Mouse (Mus musculus): ENCODE data around the gene Gapt. TPM values are rescaled to one million over a fixed set of nuclear protein-coding genes. Genes with fewer than 3 reads are reported as not detected.
A peak's percentile ranks its signal among the peaks of the same experiment; 100 is the strongest.
"Not testable (repeated sequence)": the region's sequence is repeated elsewhere in the genome, so short reads cannot be mapped to it uniquely, and the experiment has no call there.

Gapt gene
- total RNA-seq (2021): not detected
- long read RNA-seq: 0 reads

DNA sequence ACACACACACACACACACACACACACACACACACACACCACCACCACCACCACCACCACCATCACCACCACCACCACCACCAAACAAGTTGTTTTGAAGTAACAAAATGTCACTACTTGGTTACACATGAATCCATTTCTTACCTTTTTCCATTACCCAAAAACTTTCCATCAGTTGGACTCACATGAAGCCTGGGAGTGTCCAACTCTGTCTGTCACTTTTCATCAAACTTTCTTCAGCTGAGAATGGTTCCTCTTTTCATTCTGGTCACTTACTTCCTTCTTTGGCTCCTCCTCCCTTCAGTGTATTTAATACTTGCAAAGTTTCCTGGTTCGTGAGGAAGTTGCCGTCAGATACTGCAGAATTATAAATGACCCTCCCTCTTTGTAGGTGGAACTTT is at the start of gene Gapt:
Gapt (minus strand) TSS at position 259 of the 400 bp plus-strand sequence.
- DNase-seq (ENCODE audit: low spot score in 2 of 2): no peak

DNA sequence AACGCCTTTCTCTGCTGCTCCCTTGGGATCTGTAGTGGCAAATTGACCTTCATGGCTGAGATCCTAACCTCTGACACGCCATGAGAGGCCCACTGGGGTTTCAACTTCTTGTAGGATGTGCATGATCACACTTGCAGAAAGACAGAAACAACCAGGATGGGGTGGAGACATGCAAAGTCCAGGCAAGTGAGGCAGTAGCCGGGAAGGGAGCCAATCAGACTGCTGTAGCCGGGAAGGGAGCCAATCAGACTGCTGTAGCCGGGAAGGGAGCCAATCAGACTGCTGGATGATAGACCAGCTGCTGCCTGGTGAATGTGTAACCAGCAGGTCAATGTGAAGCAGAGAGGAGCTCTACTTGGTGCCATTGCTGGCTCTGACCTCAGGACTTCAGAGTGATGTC is 49.2 kb upstream of the Gapt start:
- DNase-seq (ENCODE audit: low spot score in 2 of 2): peak in 1 of 2 experiments; percentile 28

DNA sequence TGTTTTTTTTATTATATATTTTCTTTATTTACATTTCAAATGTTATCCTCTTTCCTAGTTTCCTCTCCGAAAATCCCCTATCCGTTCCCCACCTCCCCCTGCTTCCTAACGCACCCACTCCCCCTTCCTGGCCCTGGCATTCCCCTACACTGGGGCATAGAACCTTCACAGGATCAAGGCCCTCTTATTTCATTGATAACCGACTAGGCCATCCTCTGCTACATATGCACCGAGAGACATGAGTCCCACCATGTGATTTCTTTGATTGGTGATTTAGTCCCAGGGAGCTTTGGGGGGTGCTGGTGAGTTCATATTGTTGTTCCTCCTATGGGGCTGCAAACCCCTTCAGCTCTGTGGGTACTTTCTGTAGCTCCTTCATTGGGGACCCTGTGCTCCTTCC is 47.7 kb upstream of the Gapt start:
- DNase-seq (ENCODE audit: low spot score in 2 of 2): not testable (repeated sequence)

DNA sequence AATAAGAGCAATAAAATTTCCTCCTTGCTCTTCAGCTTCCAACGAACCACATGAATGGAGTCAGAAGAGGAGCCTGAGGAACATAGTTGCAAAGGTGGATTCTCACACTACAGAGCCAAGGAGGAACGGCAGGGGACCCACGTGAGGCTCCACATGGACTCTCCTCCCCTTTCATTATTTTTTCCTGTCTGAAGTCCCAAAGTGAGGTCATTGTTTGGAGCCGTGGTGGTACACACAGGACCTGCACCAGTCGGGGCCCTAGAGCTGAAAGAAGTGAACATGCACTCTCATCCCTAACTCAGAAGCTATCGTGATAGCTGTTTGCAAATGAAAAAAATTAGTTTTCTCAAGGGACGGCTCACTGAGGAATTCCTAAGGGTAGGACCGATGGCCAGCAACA is 47.1 kb upstream of the Gapt start:
- no peak for DNase-seq (ENCODE audit: low spot score in 2 of 2)

DNA sequence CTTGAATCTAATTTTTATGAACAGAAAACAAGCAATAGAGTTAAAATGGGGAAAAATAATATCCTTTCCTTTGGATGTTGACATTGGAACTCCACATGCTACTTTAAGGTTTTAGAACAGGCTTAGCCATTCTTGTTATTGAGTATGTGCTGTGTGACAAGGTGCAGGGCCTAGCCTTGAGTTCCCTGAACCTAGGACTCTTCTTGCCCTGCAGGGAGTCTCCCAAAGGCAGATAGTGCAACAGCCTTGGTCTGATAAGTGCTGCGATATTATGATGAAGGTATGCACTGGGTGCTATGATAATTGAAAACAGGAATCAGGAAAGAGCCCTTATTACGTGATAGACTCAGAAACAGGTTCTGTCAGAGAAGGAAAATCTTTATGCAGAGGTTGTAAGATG is 44.9 kb upstream of the Gapt start:
- DNase-seq (ENCODE audit: low spot score in 2 of 2): no peak

DNA sequence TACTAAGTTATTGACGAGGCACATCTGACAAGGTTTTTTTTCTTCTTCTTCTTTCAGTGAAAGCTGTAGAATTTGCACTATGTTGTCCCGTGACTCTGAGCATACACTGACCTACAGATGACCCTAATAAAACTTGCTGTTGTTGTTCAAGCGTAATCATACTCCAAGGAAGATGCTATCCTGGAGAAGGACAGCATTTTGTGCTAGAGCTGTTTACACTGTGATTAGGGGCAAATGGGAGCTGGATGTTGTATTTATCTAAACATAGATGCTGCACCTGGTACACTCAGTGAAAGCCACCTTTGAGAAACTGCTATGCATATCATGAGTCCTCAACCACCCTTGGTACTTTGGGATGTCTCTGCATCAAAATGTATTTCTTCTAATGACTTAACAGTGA is 44.4 kb upstream of the Gapt start:
- DNase-seq (ENCODE audit: low spot score in 2 of 2): no peak

DNA sequence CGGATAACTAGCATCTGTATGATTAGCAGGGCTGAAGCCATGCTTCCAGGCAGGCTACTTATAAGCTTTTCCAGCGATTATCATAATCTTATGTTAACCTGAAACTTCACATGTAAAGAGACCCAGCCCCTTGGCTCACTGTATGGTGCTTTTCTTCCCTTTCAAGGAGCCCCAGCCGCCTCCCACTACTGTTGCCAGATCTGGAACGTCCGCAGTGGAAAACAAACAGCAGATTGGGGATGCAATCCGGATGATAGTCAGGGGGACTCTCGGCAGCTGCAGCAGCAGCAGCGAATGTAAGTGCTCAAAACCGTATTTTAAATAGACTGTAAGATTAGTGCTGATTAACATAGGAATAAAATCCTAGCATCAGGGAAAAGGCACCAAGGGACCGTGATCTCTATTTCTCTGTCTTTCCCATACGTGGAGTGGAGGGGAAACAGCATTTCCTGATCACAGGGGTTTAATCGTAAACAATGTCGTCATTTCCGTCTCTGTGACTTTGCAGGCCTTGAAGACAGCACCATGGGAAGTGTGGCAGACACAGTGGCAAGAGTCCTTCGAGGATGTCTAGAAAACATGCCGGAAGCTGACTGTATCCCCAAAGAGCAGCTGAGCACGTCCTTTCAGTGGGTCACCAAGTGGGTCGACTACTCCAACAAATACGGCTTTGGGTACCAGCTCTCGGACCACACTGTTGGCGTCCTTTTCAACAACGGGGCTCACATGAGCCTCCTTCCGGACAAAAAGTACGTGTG is 41.7 kb upstream of the Gapt start:
- peak in 1 of 2 experiments; percentile 24 for DNase-seq (ENCODE audit: low spot score in 2 of 2)

DNA sequence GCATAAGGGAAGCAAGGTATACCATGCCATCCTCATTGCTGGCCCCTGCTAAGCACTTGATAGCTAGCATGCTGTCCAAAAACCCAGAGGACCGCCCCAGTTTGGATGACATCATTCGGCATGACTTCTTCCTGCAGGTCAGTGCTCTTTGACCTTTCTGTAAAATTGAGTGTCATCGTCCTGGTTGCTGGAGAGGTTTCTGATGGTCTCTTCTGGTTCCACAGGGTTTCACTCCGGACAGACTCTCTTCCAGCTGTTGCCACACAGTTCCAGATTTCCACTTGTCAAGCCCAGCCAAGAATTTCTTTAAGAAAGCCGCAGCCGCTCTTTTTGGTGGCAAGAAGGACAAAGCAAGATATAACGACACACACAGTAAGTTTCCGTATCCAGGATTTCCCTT is 40.8 kb upstream of the Gapt start:
- DNase-seq (ENCODE audit: low spot score in 2 of 2): no peak

DNA sequence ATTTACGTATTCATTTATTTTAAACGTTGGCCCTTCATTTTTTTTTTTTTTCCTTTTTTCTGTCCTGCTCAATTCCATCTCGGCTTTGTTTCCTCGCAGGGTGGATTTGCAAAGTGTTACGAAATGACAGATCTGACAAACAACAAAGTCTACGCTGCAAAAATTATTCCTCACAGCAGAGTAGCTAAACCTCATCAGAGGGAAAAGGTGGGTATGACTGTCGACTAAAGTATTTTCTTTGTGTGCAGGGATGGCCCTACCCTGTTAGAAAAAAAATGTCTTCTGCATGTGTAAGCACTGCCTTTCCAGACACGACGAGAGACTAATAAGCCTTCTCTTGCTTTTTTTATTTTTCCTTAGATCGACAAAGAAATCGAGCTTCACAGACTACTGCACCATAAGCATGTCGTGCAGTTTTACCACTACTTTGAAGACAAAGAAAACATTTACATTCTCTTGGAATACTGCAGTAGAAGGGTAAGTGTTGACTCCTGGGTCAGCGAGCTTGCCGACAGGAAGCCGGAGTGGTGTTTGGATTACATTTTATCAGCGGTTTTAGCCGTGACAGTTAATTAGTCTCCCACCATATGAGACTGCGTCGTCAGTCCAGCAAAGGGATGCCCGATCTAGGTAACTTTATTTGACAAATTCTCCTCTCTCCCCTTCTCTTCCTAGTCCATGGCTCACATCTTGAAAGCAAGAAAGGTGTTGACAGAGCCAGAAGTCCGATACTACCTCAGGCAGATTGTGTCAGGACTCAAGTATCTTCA is 39.1 kb upstream of the Gapt start:
- DNase-seq (ENCODE audit: low spot score in 2 of 2): peak in 1 of 2 experiments; percentile 32

DNA sequence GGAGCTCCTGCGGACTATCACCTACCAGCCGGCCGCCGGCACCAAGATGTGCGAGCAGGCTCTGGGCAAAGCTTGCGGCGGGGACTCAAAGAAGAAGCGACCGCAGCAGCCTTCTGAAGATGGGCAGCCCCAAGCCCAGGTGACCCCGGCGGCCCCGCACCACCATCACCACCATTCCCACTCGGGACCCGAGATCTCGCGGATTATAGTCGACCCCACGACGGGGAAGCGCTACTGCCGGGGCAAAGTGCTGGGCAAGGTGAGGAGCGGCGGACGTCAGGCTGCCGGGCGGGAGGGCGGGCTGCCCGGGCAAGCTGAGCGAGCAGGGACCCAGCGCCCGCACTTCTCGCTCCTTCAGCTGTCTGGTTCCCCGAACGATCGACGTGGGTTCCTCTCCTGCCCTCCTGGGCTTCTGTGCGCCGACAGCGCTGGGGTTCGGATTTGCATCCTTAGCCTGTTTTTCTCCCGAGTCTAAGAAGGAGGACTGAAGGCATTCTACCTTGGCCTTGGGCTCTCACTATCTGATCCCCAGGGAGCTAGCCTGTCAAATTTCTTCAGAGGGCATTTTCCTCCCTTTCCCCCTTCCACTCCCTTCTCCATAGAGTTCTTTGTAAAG is 38.3 kb upstream of the Gapt start:
- peak in 1 of 2 experiments; percentile 36 for DNase-seq (ENCODE audit: low spot score in 2 of 2)

DNA sequence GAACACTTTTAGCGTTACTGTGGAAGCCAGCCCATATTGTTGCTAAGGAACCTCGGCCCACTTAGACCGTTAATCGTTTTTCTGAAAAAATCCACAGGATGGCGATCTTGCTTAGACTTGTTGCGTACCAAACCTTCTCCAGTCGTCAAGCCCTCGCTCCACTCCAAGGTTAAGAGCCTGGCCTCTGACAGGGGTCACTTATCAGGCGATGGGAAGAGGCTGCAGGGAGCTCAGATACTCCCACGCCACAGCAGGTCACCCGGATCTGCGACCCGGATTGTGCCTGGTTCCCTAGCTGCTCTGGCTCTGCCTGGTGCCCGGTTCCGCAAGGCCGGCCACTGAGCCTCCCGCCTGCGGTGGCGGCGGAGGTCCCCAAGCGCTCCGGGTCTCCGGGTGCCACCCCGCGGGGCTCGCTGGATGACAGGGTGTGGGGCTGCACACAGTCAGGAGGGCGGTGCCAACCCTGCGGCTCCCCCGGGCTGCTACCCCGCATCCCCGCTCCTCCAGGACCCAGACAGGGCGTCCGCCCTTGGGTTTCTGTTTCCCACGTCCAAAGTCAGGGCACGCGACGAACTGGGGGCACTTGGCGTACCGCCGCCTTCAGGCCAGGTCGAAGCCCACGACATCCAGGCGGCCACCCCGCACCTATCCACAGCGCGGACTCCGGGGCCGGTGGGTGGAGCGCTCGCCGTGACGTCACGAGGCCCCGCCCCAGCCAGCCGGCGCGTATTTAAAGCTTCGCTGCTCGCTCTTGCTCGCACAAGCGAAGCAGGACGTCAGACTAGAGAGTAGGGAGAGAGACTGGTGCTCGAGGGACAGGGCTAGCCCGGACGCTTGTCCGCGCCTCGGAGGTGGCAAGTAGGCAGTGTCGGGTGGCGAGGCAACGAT is 37.5 kb upstream of the Gapt start, which contains the start of gene Plk2:
Plk2 (plus strand) TSS at position 756 of the 888 bp plus-strand sequence.
- peak; percentile 94 to 97 for DNase-seq (ENCODE audit: low spot score in 2 of 2)

DNA sequence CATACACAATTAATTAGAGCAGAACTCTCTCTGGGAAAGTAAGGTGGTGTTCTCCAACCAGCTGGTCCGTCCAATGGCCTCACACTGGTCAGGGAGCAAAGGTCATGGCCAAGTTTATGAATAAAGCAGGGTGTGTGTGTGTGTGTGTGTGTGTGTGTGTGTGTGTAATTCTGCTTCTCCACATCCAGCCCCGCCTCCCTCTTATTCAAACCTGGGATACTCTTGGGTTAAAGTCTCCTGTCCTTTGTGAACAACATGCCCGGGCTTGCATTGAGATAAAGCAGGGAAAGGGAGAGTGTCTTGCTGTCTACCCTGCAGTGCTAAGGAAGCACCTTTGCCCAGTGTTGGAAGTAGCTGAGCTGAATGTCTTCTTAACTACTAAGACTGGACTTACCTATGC is 35.6 kb upstream of the Gapt start:
- DNase-seq (ENCODE audit: low spot score in 2 of 2): no peak

DNA sequence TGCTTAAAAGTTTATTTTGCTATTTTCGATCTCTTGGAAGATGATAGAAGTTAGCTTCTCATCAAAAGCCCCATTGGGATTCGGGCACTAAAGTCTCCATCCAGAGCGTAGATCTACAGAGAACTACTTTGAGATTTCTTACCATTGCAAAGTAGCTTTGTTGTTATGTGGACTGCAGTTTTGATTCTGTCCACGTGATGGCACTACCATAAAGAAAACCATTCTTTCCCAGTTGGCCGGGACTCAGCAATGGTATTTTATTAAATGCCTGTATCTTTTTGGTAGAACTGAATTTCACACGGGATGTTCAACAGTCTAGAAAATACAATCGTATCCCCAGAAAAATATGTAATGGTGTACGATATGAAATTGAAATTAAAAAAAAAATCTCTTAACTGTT is 35.2 kb upstream of the Gapt start:
- peak in 1 of 2 experiments; percentile 92 for DNase-seq (ENCODE audit: low spot score in 2 of 2)

DNA sequence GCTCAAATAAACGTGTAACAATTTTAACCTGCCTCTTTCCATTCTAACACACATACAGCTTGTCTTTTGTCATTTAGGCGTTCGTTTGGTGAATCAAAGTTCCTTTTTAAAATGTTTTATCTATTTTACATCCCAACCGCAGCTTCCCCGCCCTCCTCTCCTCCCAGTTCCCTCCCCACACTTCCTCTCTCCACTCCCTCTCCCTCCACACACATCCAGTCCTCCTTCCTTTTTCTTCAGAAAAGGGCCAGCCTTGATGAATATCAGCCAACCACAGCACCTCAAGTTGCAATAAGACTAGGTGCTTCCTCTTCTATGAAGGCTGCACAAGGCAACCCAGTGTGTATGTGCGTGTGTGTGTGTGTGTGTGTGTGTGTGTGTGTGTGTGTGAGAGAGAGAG is 27.5 kb upstream of the Gapt start:
- DNase-seq (ENCODE audit: low spot score in 2 of 2): no peak

DNA sequence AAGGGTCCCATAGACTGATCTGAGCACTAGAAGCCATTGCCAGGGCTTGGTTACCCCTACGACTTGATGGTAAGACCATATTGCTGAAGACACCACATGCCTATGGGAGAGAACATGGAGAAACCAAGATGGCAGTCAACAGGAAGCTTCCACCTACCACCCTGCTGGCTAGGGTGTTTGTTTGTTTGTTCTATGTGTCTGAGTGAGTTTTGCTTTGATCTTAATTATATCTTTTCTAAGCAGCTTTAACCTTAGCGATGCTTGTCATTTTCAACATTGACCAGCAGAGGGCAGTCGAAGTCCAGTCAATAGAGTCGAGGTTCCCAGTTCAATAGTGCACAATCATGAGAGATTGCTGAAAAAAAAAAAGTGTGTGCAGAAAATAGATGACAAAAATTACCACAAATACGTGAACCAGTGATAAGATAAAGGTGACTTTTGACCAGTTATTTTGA is 25.5 kb upstream of the Gapt start:
- peak in 1 of 2 experiments; percentile 63 for DNase-seq (ENCODE audit: low spot score in 2 of 2)

DNA sequence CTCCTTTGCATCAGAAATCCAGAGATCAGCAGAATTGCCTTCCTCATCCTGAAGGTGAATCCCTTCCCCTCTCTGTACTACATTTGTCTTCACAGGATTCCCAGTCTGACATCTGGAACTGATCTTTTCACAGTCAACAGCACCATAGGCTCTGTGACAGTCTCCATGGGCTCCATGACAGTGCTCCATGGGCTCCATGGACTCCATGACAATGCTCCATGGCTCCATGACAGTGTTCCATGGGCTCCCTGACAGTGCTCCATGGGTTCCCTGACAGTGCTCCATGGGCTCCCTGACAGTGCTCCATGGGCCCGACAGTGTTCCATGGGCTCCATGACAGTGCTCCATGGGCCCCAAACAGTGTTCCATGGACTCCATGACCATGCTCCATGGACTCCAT is 12.7 kb upstream of the Gapt start:
- DNase-seq (ENCODE audit: low spot score in 2 of 2): no peak

DNA sequence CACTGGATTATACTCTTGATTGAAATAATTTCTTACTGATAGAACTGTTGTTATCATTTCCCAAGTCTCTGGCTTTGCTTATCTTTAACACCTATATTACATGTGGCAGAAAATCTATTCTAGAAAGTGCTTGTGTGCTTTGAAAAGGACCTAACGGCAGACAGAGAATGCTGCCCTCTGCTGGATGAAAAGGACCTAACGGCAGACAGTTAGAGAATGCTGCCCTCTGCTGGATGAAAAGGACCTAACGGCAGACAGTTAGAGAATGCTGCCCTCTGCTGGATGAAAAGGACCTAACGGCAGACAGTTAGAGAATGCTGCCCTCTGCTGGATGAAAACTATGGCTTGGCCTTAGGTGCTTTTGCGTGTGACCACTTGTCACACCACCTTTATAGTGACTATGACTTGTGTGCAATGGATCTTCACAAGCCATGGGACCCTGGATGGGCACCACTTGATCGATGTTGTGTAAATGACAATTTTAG is 11.6 kb upstream of the Gapt start:
- DNase-seq (ENCODE audit: low spot score in 2 of 2): peak; percentile 30 to 86

DNA sequence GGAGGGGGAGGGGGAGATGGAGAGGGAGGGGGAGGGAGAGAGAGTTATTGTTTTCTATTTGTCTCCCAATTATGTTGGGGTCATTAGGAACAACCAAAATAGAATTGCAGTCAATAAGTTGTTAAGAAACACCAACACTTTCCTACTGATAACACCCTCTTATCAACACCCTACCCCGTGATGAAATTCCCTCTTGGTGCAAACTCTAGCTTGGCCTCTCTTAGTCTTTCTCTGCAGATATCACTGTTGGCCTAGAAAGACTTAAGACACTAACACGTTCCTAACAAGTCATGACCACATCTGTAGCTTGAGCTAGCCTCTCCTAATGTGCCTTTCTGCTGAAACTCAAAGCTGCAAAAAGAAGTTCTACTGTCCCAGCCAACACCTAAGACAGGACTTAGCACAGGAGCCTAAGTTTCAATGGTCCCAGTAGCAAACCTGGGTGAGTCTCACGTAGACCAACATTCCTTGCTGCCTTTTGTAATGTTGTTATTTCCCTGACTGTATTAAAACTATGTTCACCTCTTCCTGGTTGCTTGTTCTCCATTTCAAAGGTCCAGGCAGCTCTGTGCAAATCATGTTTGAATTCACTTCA is 11.1 kb upstream of the Gapt start:
- DNase-seq (ENCODE audit: low spot score in 2 of 2): no peak

DNA sequence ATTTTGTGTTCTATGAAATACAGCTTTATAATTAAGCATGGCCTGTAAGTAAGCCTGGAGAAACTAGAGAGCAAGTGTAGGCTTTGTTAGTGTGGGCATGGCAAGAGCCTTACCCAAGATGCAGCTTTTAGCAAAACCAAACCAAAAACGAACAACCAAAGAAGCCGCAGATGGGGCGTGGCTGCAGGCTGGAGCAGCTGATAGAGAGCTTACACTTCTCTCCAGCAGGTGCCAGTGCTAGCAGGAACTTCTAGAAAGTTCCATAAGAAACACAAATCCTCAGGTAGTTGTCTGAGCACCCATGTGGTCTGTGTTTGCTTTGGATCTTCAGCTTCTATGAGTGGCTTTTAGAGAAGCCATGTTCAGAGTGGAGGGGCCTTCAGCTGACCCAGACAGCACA is 9.5 kb upstream of the Gapt start:
- no peak for DNase-seq (ENCODE audit: low spot score in 2 of 2)

DNA sequence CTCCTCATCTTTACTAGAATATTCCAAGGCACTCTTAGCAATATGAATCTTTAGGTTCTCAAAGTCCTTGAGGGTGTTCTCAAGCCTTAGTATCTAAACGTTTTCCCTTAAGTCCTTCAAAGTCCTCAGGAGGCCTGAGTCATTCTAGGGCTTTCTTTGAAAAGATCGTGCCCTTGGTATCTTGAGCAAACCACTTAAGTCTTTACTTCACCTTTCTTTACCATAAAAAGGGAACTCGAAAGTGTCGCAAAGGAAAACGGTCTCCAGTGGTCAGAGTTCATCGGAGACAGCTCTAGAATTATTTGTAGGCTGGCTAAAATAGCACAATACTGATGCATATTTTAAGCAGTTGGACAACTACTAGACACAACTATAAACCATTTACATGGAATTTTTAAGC is 6.7 kb upstream of the Gapt start:
- no peak for DNase-seq (ENCODE audit: low spot score in 2 of 2)
